Mouse (Mus musculus) adrenal gland, adult 2 months (tissue): ENCODE data around the gene Mboat2. TPM values are rescaled to one million over a fixed set of nuclear protein-coding genes. Genes with fewer than 3 reads are reported as not detected.
A peak's percentile ranks its signal among the peaks of the same experiment; 100 is the strongest.

Source experiments
- DNase-seq: peaks from one replicate; pipeline ENCODE4 v3.0.0; 2021
- long read RNA-seq: library from polyadenylated mRNA; stranded (forward); transcript quantifications from one replicate; pipeline ENCODE4 v2.0.0, GENCODE M21; 2021
- polyA plus RNA-seq: library from polyadenylated mRNA; depleted of rRNA; stranded (reverse); fragments of >200 nt; gene quantifications from 2 replicates; pipeline ENCODE4 v1.2.3, GENCODE M21; 2012; rRNA removed
- total RNA-seq, 2 experiments: library from RNA; stranded (reverse); gene quantifications; 2 replicates each; pipeline ENCODE4 v1.2.3; 2021

Mboat2 gene
- total RNA-seq (10 to 100 TPM; 12.5 to 23.0 TPM), polyA plus RNA-seq (3.5 and 4.2 TPM in 2 replicates)
- long read RNA-seq, transcript Mboat2-202 (13 exons, 2,351 nt) = major isoform, 5 of 10 reads
- long read RNA-seq, partial matches to known transcripts = 0 of 10 reads
- long read RNA-seq, other reads (novel, unspliced or antisense) = 5 of 10 reads

GRCm38 (mm10) chr12:24830766-24831152 is at the start of gene Mboat2:
Mboat2 (plus strand) TSS chr12:24830879.
- peak; percentile 64 for DNase-seq

GRCm38 (mm10) chr12:24783735-24784134 is 46.9 kb upstream of the Mboat2 start:
- no peak for DNase-seq

GRCm38 (mm10) chr12:24785882-24786281 is 44.8 kb upstream of the Mboat2 start:
- no peak for DNase-seq

GRCm38 (mm10) chr12:24786316-24786715 is 44.4 kb upstream of the Mboat2 start:
- no peak for DNase-seq

- no peak for DNase-seq
These were observed 41.0 kb upstream of the Mboat2 start for GRCm38 (mm10) chr12:24789659-24790058.

- no peak for DNase-seq
These were observed 19.4 kb upstream of the Mboat2 start for GRCm38 (mm10) chr12:24811230-24811629.

GRCm38 (mm10) chr12:24811906-24812305 is 18.8 kb upstream of the Mboat2 start:
- DNase-seq = peak; percentile 45

GRCm38 (mm10) chr12:24822831-24823230 is 7.8 kb upstream of the Mboat2 start:
- DNase-seq = no peak

GRCm38 (mm10) chr12:24823636-24824354 is 6.9 kb upstream of the Mboat2 start:
- DNase-seq = no peak

GRCm38 (mm10) chr12:24830086-24830485 is 593 bp upstream of the Mboat2 start:
- no peak for DNase-seq

GRCm38 (mm10) chr12:24831153-24831963 is 679 bp downstream of the Mboat2 start:
- DNase-seq = peak; percentile 89

- DNase-seq = no peak
These were observed 1.3 kb downstream of the Mboat2 start for GRCm38 (mm10) chr12:24831964-24832427.

GRCm38 (mm10) chr12:24832438-24832837 is 1.8 kb downstream of the Mboat2 start:
- no peak for DNase-seq

GRCm38 (mm10) chr12:24837947-24838346 is 7.3 kb downstream of the Mboat2 start:
- DNase-seq = no peak

- no peak for DNase-seq
These were observed 10.6 kb downstream of the Mboat2 start for GRCm38 (mm10) chr12:24841115-24841879.

GRCm38 (mm10) chr12:24842299-24842910 is 11.7 kb downstream of the Mboat2 start:
- no peak for DNase-seq

GRCm38 (mm10) chr12:24843395-24844072 is 12.9 kb downstream of the Mboat2 start:
- no peak for DNase-seq

GRCm38 (mm10) chr12:24845344-24845743 is 14.7 kb downstream of the Mboat2 start:
- DNase-seq = no peak

- no peak for DNase-seq
These were observed 17.4 kb downstream of the Mboat2 start for GRCm38 (mm10) chr12:24848107-24848506.

GRCm38 (mm10) chr12:24857354-24857753 is 26.7 kb downstream of the Mboat2 start:
- DNase-seq = no peak

- no peak for DNase-seq
These were observed 28.7 kb downstream of the Mboat2 start for GRCm38 (mm10) chr12:24859357-24859756.
